Mouse (Mus musculus) ES-E14 (cell line): Measurements from ENCODE around the gene Ggcx.

ENCODE experiments used
- CHD2 ChIP-seq: IDR thresholded peaks from 2 replicates; pipeline ENCODE4 v1.6.1; 2014; ENCODE audit warnings: mild to moderate bottlenecking, low read depth, low read length, inconsistent platforms
- HCFC1 ChIP-seq: IDR thresholded peaks from 2 replicates; pipeline ENCODE4 v1.6.1; 2012; ENCODE audit warnings: low read length, inconsistent platforms, borderline replicate concordance; ENCODE audit not compliant: insufficient read depth
- MAFK ChIP-seq: IDR thresholded peaks from 2 replicates; pipeline ENCODE4 v1.6.1; 2014; ENCODE audit warnings: mild to moderate bottlenecking, low read depth, low read length, inconsistent platforms; ENCODE audit not compliant: insufficient read depth
- ZC3H11A ChIP-seq: IDR thresholded peaks from 2 replicates; pipeline ENCODE4 v1.6.1; 2012; ENCODE audit warnings: low read depth, mild to moderate bottlenecking, inconsistent platforms, low read length, borderline replicate concordance
- ZNF384 ChIP-seq: IDR thresholded peaks from 2 replicates; pipeline ENCODE4 v1.6.1; 2012; ENCODE audit warnings: low read depth, low read length, inconsistent platforms

DNA sequence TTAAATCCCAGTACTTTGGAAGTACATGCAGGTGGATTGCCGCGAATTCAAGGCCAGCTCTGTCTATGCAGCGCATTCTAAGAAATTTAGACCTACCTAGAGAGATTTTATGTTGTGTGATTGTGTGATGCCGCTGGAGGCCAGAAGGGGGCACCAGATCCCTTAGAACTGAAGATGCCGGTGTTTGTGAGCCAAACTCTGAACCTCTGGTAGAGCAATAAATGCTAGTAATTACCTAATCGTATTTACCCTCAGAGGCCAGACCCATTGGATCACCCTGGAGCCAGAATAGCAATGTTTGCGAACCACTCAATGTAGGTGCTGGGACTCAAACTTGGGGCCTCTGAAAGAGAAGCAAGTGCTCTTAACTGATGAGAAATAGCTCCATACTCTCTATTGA is 12.2 kb upstream of the Ggcx start:
- TF ChIP-seq CHD2, result no peak
- no peak for TF ChIP-seq ZC3H11A
- TF ChIP-seq ZNF384, result no peak
- TF ChIP-seq HCFC1, result no peak
- TF ChIP-seq MAFK, result no peak
